Mouse (Mus musculus) kidney, postnatal 36 days (tissue): Measurements from ENCODE around the gene Gm4952.

Source experiments
- DNase-seq, 2 experiments: peaks; one replicate each; pipeline ENCODE4 v3.0.0; 2021 to 2022; ENCODE audit warnings: mixed read lengths in 2 of 2

The Gm4952 gene

GRCm38 (mm10) chr19:12599674-12600073 lies at the start of gene Gm4952:
Gene Gm4952 (plus strand): TSS chr19:12599974.
- no peak for DNase-seq

DNA sequence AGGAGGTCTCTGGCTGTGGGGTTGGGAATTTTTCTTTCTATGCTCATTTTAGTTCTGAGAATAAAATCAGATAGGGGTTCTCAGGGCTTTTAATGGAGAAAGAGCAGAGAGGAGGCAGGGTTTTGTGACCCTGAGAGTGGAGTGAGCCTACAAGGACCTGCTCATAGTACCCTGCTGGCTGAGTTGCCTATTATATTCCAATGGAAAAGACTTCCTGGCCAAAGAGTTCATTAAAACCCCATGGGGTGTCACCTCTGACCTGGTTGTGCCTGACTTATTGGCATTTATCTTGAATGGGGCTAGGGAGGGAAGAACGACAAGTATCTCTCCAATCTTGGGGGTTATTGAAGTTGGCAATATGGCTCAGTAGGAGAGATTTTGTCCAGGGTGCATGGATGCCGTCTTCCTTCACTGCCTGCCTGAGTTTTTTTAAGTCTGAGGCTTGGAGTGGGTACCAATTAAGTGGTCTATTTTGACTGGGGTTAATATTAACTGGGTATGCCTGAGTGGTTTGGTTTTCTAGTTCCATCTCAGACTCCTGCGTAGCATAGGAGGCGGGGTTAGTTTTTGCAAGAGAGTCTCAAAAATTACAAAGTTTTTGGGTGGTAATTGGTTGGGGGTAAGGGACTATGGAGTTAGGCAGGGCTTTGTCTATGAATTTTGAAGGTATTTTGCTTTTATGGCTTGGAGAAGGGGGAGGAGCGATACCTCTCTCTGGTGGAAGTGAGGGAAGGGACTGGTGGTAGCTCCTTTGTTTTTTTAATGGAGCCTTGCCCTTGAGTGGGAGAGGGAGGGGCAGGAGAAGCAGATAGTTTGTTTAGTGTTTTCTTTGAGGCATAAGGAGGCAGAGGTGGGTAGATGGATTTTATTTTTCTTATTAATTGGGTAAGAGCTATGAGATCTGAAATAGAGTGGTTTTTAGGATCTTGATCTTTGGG lies 49.5 kb upstream of the Gm4952 start:
- peak; percentile 40 to 42 for DNase-seq

DNA sequence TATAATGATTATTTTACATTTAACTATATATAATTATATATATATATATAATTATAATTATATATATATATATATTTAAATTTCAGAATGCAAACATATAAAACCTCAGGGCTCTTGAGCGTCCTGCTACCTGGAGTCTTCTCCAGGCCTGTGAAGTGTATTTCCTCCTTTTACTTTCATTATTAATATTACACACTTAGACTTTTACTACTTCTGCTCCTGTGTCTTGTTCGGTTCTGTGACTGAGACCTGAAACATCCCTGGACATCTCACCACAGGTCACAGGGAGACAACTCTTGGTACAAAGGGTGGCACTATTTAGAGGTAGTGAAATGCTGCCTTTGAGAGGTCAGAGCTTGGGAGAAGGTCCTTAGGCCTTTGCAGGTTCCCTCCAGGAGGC lies 43.5 kb upstream of the Gm4952 start:
- no peak for DNase-seq

DNA sequence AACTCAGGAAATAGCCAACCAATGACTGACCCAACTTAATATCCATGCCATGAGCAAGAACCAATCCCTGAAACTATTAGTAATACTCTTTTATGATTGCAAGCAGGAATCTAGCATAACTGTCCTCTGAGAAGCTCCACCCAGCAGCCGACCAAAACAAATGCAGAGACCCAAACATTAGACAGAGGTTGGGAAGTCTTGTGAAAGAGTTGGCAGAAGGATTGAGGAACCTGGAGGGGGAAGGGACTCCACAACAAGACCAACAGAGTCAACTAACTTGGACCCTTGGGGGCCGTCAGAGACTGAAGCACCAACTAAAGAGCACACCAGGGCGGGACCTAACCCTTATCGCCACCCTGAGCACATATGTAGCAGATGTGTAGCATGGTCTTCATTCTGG lies 41.6 kb upstream of the Gm4952 start:
- DNase-seq: no peak

GRCm38 (mm10) chr19:12564197-12564596 lies 35.6 kb upstream of the Gm4952 start:
- no peak for DNase-seq

DNA sequence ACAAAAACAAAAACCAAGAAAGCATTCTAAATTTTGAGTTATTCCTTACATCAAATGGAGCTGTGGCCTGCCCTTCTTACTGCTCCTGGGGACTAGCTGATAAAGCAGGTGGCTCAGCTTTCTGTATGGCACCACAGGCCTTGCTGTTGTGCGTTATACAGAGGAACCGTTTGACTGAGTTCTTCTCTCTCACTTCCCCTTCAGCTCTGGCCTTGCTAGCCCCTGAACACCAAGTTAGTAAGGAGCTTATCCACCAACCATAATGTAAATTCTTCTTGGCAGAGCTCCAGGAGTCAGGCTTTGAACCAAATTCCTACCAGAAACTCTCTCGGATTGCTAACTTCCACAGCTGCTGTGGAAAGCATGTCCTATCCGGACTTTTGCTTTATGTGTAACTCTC lies 32.8 kb upstream of the Gm4952 start:
- no peak for DNase-seq

DNA sequence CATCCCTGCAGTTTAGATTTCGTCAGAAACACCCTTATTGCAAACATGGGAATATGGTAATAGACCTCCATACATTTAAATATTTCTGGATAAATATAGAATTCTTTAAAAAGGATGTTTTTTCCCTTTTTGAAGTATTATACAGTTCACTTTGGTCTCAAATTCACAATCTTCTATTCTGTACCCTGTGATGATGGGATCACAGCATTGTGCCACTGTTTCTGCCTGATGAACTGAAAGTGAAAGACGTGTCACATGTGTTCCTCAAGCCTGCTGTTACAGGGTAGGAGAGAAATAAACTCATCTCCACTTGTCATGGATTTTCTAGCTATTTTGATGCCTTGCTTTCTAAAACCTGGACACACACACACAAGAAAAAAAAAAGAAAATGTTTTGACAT lies 28.9 kb upstream of the Gm4952 start:
- DNase-seq: no peak

- DNase-seq: no peak
These were observed 28.1 kb upstream of the Gm4952 start for GRCm38 (mm10) chr19:12571687-12572086.

DNA sequence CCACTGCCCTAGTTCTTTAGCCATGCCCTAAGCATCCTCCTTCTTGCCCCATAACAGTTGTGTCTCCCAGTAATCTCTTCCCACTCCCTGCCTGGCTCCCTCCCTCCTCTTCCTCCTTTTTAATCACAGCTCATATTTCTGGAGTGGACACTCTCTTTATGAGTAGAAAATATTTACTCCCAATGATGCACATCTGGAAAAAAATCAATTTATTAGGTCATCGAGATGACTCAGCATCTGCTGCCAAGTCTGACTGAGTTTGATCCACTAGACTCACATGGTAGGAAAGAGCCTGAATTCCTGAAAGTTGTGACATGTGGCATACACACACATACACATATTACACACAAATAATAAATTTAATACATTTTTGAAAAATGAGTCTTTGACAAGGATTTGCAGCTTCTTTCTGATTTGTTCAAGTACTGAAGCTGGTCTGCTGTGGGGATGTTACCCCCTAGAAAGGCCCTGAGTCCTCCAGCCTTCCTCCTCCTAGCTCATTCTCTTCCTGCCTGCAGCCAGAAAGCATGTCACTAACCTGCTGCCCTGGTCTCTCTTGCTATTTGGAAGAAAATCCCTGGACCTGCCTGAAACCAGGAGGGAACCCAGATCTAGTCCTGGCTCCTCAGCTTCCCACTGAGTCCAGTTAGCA lies 27.0 kb upstream of the Gm4952 start:
- DNase-seq: no peak

- peak; percentile 86 to 91 for DNase-seq
These were observed 26.3 kb upstream of the Gm4952 start for GRCm38 (mm10) chr19:12573266-12574011.

DNA sequence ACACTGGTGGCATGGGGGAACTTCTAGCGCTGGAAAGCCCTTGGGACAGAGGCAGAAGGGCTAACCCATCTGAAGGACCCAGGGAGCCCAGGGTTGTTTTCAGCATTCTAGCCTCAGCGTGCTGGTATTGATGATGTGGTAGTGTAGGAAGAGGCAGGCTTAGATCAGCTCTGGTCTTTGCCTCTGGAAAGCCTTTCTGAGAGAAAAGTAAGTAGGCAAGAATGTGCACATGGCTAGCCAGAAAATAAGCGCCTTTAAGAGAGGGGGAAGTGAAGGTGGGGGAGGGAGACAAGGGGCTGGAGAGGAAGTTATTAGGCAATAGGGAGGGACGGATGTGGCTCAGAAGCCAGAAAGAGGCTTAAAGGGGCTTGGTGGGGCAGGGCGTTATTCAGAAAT lies 25.8 kb upstream of the Gm4952 start:
- DNase-seq: peak; percentile 11 to 28

DNA sequence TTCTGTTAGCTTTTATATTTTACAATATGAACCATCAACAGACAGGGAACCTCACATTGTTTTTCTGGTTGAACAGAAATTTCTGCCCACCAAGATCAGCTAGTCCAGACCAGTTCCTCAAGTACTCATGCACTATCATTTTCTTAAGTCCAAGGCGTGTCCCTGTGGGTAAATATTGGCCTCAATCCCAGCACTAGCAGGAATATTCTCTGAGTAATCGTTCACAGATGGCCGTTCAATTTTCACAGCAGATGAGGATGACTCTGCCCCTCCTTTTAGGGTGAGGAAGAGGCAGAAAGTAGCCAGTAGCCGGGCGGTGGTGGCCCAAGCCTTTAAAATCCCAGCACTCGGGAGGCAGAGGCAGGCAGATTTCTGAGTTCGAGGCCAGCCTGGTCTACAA lies 24.7 kb upstream of the Gm4952 start:
- DNase-seq: no peak

GRCm38 (mm10) chr19:12575514-12575913 lies 24.3 kb upstream of the Gm4952 start:
- DNase-seq: no peak

- no peak for DNase-seq
These were observed 23.1 kb upstream of the Gm4952 start for GRCm38 (mm10) chr19:12576639-12577038.

DNA sequence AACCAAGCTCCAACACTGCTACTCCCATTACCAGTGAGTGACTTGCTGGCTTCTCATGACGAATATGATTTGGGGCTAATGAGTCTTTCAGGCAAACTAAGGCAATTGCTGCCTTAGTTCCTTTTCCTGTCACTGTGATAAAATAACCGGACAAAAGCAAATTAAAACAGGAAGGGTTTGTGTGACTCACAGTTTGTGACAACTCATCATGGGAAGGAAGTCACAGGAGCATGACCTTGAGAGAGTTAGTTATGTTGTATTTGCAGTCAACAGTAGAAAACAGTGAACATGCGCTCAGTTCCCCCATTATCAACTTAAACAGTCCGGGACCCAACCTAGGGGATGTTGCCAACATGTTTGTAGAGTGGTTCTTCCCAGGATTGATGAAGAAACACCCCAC lies 14.5 kb upstream of the Gm4952 start:
- peak in 1 of 2 experiments; percentile 16 for DNase-seq

GRCm38 (mm10) chr19:12591908-12592307 lies 7.9 kb upstream of the Gm4952 start:
- peak; percentile 77 to 79 for DNase-seq

DNA sequence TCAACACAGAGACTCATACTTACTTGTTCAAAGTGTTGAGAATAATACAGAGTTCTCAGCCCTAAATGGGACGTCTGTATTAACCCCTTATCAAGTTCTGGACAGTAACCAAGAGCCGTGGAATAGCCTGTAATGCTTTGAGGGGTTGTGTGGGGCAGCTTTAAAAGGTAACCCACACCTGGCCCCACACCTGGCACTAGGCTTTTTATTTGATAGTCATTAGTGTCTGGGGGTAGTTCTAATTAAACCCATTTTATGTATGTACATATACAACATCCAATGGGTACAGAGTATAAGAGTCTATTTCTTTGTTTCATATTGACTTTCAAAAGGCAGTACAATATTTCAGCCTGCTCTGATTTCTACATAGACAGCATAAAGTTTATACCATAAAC lies 4.6 kb upstream of the Gm4952 start:
- DNase-seq: no peak

GRCm38 (mm10) chr19:12595530-12596289 lies 4.1 kb upstream of the Gm4952 start:
- DNase-seq: peak; percentile 84 to 88

- DNase-seq: peak in 1 of 2 experiments; percentile 45
These were observed 3.3 kb upstream of the Gm4952 start for GRCm38 (mm10) chr19:12596290-12597072.

DNA sequence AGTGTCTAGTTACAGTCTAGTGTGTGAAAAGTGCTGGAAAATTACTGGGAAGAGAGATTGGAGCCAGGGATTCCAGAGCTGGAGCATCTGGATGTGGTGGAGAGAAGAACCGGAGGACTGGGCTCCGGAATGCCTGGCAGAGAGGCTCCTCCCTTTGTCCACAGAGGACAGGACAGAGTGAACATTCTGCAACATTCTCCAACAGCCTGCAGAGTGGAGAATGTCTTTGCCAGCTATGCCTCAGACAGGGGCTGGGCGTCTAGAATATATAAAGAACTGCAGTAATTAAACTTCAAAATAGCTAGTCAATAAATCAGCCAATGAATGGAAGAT lies 2.7 kb upstream of the Gm4952 start:
- DNase-seq: peak; percentile 64 to 75

- DNase-seq: peak; percentile 36 to 58
These were observed 1.1 kb upstream of the Gm4952 start for GRCm38 (mm10) chr19:12598674-12599073.
